Mouse (Mus musculus) embryonic fibroblast, embryonic 13.5 days (primary cell): Measurements from ENCODE around the gene Scp2.

Experiments used
- CTCF ChIP-seq: IDR thresholded peaks from 2 replicates; pipeline ENCODE4 v1.5.1; 2011; ENCODE audit warnings: mild to moderate bottlenecking, control low read depth, low read length, moderate library complexity, borderline replicate concordance; ENCODE audit not compliant: insufficient read depth
- POLR2A ChIP-seq: IDR thresholded peaks from 2 replicates; pipeline ENCODE4 v1.6.1; 2011; ENCODE audit warnings: low read depth, mild to moderate bottlenecking, control low read depth, low read length, moderate library complexity

GRCm38 (mm10) chr4:108018961-108019921 is 125.6 kb downstream of the Scp2 start:
- TF ChIP-seq CTCF = no peak
- no peak for TF ChIP-seq POLR2A
